Mouse (Mus musculus): ENCODE measurements around the gene Tut1. TPM values are rescaled to one million over a fixed set of nuclear protein-coding genes. Genes with fewer than 3 reads are reported as not detected.

The Tut1 gene
- polyA plus RNA-seq, 1 experiment from 2014 or later, result 12.6 TPM

DNA sequence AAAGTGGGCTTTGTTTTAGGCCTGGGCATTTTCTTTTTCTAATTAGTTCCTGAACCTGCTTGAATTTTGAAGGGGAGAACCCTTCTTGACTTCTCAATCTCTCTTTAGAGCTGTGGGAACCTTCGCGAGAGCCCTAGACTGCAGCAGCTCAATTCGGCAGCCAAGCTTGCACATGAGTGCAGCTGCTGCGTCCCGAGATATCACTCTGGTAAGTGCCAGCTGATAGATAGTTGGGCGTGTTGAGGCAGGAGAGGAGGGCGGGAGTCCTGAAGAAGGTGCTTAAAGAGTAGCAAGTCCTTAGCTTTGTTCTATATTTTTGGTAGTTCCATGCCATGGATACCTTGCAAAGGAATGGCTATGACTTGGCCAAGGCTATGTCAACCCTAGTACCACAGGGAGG lies 6.7 kb upstream of the Tut1 start:
- ATAC-seq (ENCODE audit: low read depth), result peak; percentile 49
- Histone ChIP-seq H3K36me3 (ENCODE audit: control insufficient read depth, insufficient read depth) (peaks cover 62% of the 10 kb centered on the region), H3K4me1 (ENCODE audit: control insufficient read depth, low read depth, low read length) (peaks cover 43% of the 10 kb centered on the region)

DNA sequence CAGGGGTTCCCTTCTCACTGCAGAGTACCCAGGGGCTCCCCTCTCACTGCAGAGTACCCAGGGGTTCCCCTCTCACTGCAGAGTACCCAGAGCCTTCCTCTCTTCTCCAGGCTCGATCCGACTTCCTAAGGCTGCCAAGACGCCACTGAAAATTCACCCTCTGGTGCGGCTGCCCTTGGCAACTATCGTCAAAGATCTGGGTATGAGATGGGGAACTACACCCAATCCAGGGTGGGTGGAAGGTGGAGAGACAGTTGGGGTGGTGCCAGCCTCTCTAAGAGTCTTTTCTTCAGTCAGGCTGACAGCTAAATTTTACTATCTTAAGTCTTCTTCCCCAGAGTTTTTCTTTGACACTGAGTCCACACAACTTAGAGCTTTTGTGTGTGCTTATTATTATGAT lies 3.5 kb upstream of the Tut1 start:
- H3K4me3 ChIP-seq (ENCODE audit: low read depth, low read length), result no peak overlapping the region
- H3K36me3 ChIP-seq (ENCODE audit: control insufficient read depth, insufficient read depth), result peaks cover 60% of the 10 kb centered on the region
- peaks cover 41% of the 10 kb centered on the region for H3K4me1 ChIP-seq (ENCODE audit: control insufficient read depth, low read depth, low read length)
- H3K9me3 ChIP-seq (replicated peaks; ENCODE audit: control insufficient read depth, low read length), result no peaks in the 10 kb centered on the region
- WGBS (ENCODE audit: insufficient replicate concordance), result 73% methylated on average over 5 of the region's 5 CpGs
- no peak for ATAC-seq (ENCODE audit: low read depth)
- no peak overlapping the region for H3K27ac ChIP-seq (ENCODE audit: low read length)
- H3K27me3 ChIP-seq (ENCODE audit: control insufficient read depth, insufficient read depth, low read depth, low read length), result no peaks in the 10 kb centered on the region
- H3K4me2 ChIP-seq (ENCODE audit: low read depth, low read length), result no peak overlapping the region
- H3K9ac ChIP-seq (ENCODE audit: low read depth, low read length), result no peak overlapping the region

More for the DNA sequence above, 6.7 kb upstream of the Tut1 start:
- peak overlapping the region; percentile 22 for H3K4me2 ChIP-seq (ENCODE audit: low read depth, low read length)
- no peak overlapping the region for H3K4me3 ChIP-seq (ENCODE audit: low read depth, low read length)
- no peak overlapping the region; the same call in 1 of the 2 replicates for H3K9ac ChIP-seq (ENCODE audit: low read depth, low read length)
- peak overlapping the region; percentile 31; the same call in 1 of the 2 replicates for H3K27ac ChIP-seq (ENCODE audit: low read length)
- 35% methylated on average over 7 of the region's 7 CpGs for WGBS (ENCODE audit: insufficient replicate concordance)
- H3K9me3 ChIP-seq (replicated peaks; ENCODE audit: control insufficient read depth, low read length), result no peaks in the 10 kb centered on the region
- H3K27me3 ChIP-seq (ENCODE audit: control insufficient read depth, insufficient read depth, low read depth, low read length), result no peaks in the 10 kb centered on the region

DNA sequence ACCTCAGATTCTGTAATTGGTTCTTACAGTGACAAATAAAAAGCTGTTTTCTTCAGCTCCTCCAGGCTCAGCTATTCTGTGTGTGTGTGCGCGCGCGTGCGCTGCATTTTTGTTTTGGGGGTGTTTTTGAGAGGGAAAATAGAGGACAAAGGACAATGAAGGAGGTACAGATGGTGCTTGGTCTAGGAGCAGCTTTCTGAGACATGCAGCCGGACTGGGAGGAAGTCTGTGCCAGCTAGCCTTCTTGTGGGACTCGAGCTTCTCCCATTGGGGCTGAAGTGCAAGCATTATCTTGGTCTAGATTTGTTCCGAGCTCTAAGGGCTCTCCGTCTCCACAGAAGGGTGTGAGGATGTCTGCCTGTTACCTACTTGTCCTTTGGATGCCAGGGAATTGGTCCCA lies 1.4 kb upstream of the Tut1 start:
- no peak overlapping the region for H3K4me3 ChIP-seq (ENCODE audit: low read depth, low read length)
- peaks cover 46% of the 10 kb centered on the region for H3K36me3 ChIP-seq (ENCODE audit: control insufficient read depth, insufficient read depth)
- H3K4me2 ChIP-seq (ENCODE audit: low read depth, low read length), result peak overlapping the region; percentile 67; the same call in 1 of the 2 replicates
- no peak overlapping the region for H3K27ac ChIP-seq (ENCODE audit: low read length)
- no peaks in the 10 kb centered on the region for H3K9me3 ChIP-seq (replicated peaks; ENCODE audit: control insufficient read depth, low read length)
- H3K9ac ChIP-seq (ENCODE audit: low read depth, low read length), result no peak overlapping the region
- peaks cover 23% of the 10 kb centered on the region for H3K4me1 ChIP-seq (ENCODE audit: control insufficient read depth, low read depth, low read length)
- no peak for ATAC-seq (ENCODE audit: low read depth)
- 84% methylated on average over 9 of the region's 9 CpGs for WGBS (ENCODE audit: insufficient replicate concordance)
- H3K27me3 ChIP-seq (ENCODE audit: control insufficient read depth, insufficient read depth, low read depth, low read length), result no peaks in the 10 kb centered on the region

DNA sequence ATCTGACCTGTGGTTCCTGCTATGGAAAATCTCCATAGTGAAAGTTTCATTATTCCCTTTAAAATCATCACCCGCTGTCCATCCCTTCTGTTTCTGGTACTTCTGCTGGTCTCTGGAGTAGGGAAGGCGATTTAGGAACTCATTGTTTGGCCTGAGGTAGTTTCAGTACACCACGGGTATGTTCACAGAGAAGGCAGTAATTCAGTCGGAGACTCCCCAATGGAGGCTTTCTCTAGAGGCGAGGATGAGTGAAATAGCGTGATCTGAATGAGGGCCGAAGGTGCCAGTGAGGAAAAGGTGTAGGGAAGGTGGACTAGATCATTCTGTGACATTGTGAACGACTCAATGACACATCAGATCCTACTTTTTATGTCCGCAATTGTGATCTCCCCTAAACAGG lies 524 bp downstream of the Tut1 start:
- WGBS (ENCODE audit: insufficient replicate concordance), result 2% methylated on average over 9 of the region's 9 CpGs
- Histone ChIP-seq H3K9ac (ENCODE audit: low read depth, low read length) (peak overlapping the region; percentile 78), H3K4me1 (ENCODE audit: control insufficient read depth, low read depth, low read length) (peaks cover 20% of the 10 kb centered on the region), H3K9me3 (replicated peaks; ENCODE audit: control insufficient read depth, low read length) (no peaks in the 10 kb centered on the region), H3K4me3 (ENCODE audit: low read depth, low read length) (peak overlapping the region; percentile 93), H3K27ac (ENCODE audit: low read length) (peak overlapping the region; percentile 87), H3K27me3 (ENCODE audit: control insufficient read depth, insufficient read depth, low read depth, low read length) (no peaks in the 10 kb centered on the region), H3K36me3 (ENCODE audit: control insufficient read depth, insufficient read depth) (peaks cover 33% of the 10 kb centered on the region), H3K4me2 (ENCODE audit: low read depth, low read length) (peak overlapping the region; percentile 67)
- no peak for ATAC-seq (ENCODE audit: low read depth)

DNA sequence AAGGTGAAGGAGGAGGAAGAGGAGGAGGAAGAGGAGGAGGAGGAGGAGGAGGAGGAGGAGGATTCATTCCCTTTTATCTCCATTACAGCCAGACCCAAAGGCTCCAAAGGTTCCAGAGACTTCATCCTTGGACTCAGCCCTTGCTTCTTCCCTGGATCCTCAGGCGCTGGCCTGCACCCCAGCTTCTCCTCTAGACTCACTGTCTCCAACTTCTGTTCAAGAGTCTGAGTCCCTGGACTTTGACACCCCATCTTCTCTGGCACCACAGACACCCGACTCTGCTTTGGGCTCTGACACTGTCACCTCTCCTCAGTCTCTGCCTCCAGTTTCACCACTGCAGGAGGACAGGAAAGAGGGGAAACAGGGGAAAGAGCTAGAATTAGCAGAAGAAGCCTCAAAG lies 8.6 kb downstream of the Tut1 start:
- Histone ChIP-seq H3K4me2 (ENCODE audit: low read depth, low read length) (no peak overlapping the region), H3K27ac (ENCODE audit: low read length) (no peak overlapping the region), H3K27me3 (ENCODE audit: control insufficient read depth, insufficient read depth, low read depth, low read length) (no peaks in the 10 kb centered on the region), H3K4me3 (ENCODE audit: low read depth, low read length) (no peak overlapping the region), H3K9ac (ENCODE audit: low read depth, low read length) (no peak overlapping the region), H3K36me3 (ENCODE audit: control insufficient read depth, insufficient read depth) (peaks cover 55% of the 10 kb centered on the region), H3K9me3 (replicated peaks; ENCODE audit: control insufficient read depth, low read length) (no peaks in the 10 kb centered on the region), H3K4me1 (ENCODE audit: control insufficient read depth, low read depth, low read length) (peaks cover 11% of the 10 kb centered on the region)
- no peak for ATAC-seq (ENCODE audit: low read depth)
- WGBS (ENCODE audit: insufficient replicate concordance), result 74% methylated on average over 2 of the region's 2 CpGs

DNA sequence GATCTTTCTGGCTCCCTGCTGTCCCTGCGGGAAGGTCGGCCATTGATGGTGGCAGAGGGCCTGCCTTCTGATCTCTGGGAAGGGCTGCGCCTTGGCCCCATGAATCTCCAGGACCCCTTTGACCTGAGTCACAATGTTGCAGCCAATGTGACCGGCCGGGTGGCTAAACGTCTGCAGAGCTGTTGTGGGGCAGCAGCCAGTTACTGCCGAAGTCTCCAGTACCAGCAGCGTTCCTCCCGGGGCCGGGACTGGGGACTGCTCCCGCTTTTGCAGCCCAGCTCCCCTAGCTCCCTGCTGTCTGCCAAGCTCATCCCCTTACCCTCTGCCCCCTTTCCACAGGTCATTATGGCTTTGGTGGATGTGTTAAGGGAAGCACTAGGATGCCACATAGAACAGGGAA lies 11.4 kb downstream of the Tut1 start:
- Histone ChIP-seq H3K4me1 (ENCODE audit: control insufficient read depth, low read depth, low read length) (peaks cover 18% of the 10 kb centered on the region), H3K36me3 (ENCODE audit: control insufficient read depth, insufficient read depth) (peaks cover 51% of the 10 kb centered on the region), H3K4me2 (ENCODE audit: low read depth, low read length) (no peak overlapping the region), H3K4me3 (ENCODE audit: low read depth, low read length) (no peak overlapping the region), H3K27ac (ENCODE audit: low read length) (no peak overlapping the region), H3K9me3 (replicated peaks; ENCODE audit: control insufficient read depth, low read length) (no peaks in the 10 kb centered on the region), H3K27me3 (ENCODE audit: control insufficient read depth, insufficient read depth, low read depth, low read length) (no peaks in the 10 kb centered on the region), H3K9ac (ENCODE audit: low read depth, low read length) (no peak overlapping the region)
- WGBS (ENCODE audit: insufficient replicate concordance), result 78% methylated on average over 11 of the region's 11 CpGs
- ATAC-seq (ENCODE audit: low read depth), result no peak

DNA sequence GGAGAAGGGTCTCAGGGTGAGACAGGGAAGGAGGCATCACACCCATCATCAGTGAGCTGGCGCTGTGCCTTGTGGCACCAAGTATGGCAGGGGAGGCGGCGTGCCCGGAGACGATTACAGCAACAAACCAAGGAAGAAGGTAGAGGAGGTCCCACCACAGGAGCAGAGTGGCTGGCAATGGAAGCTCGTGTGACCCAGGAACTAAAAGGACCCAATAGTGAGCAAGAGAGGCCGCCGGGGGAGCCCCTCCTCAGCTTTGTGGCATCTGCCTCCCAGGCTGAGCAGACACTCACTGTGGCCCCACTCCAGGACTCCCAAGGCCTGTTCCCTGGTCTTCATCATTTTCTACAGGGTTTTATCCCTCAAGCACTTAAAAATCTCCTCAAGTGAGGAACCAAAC lies 12.1 kb downstream of the Tut1 start:
- WGBS (ENCODE audit: insufficient replicate concordance), result 69% methylated on average over 8 of the region's 8 CpGs
- ATAC-seq (ENCODE audit: low read depth), result no peak

DNA sequence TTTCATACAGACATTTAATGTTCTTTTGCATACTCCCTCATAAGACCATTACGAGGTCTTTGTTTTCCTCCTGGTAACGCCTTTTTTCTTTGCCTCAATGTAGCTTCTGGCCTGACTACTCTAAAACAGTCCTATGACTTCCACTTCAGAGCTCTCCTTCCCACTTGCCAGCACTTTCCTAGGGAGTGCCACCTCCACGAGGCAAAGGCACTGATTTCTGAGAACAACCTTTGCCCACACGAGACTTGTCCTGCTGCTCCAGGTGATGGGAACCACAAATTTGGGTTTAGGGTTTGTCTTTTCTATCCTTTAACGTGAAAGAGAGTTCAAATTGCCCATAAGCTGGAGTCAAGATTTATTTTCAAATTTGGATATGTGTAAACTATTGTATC lies 12.5 kb downstream of the Tut1 start:
- Histone ChIP-seq H3K4me1 (ENCODE audit: control insufficient read depth, low read depth, low read length) (peaks cover 18% of the 10 kb centered on the region), H3K9me3 (replicated peaks; ENCODE audit: control insufficient read depth, low read length) (no peaks in the 10 kb centered on the region), H3K9ac (ENCODE audit: low read depth, low read length) (peak overlapping the region; percentile 76), H3K4me3 (ENCODE audit: low read depth, low read length) (peak overlapping the region; percentile 71), H3K4me2 (ENCODE audit: low read depth, low read length) (peak overlapping the region; percentile 69), H3K27ac (ENCODE audit: low read length) (peak overlapping the region; percentile 92), H3K36me3 (ENCODE audit: control insufficient read depth, insufficient read depth) (peaks cover 55% of the 10 kb centered on the region), H3K27me3 (ENCODE audit: control insufficient read depth, insufficient read depth, low read depth, low read length) (no peaks in the 10 kb centered on the region)
- ATAC-seq (ENCODE audit: low read depth), result no peak
- WGBS (ENCODE audit: insufficient replicate concordance), result 39% methylated on average over 5 of the region's 5 CpGs

More for the DNA sequence above, 12.1 kb downstream of the Tut1 start:
- Histone ChIP-seq H3K4me2 (ENCODE audit: low read depth, low read length) (peak overlapping the region; percentile 69), H3K9ac (ENCODE audit: low read depth, low read length) (peak overlapping the region; percentile 76), H3K27me3 (ENCODE audit: control insufficient read depth, insufficient read depth, low read depth, low read length) (no peaks in the 10 kb centered on the region), H3K36me3 (ENCODE audit: control insufficient read depth, insufficient read depth) (peaks cover 54% of the 10 kb centered on the region), H3K27ac (ENCODE audit: low read length) (peak overlapping the region; percentile 92; the same call in 1 of the 2 replicates), H3K4me1 (ENCODE audit: control insufficient read depth, low read depth, low read length) (peaks cover 18% of the 10 kb centered on the region), H3K4me3 (ENCODE audit: low read depth, low read length) (peak overlapping the region; percentile 71), H3K9me3 (replicated peaks; ENCODE audit: control insufficient read depth, low read length) (no peaks in the 10 kb centered on the region)

DNA sequence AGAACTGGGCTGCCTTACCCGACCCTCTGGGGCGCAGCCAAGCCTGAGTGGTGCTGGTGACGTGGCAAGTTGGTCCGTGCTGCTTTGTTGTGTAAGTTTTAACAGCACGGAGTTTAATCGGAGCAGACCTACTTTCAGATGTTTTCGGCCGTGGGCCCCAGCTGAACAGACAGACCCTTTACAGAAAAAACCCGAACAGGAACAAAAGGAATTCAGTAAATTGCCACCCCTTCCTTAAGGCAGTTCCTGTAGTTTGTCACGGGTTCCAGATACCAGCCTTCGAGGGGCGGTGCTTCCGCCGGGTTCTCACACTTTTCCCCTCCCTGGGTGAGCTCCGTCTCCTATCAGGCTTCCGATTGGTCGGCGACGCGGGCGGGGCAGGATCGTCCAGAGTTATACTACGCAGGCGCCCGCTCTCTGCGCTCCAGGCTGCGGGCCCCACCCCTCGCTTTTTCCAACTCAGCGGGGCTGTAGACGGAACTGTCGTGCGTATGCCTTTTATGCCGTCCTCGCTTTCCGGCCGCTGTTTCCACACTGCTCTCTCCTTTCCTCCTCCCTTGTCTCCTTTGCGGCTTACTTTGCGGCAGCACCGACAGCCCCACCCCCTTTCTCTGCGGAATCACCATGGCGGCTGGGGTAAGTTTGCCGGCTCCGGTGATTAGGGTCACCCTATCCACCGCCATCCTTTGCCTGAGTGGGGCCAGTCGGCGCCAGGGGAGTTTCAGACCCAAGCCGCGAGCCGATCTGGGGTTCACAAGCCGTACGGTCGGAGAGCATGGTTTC lies 13.1 kb downstream of the Tut1 start, which contains the start of gene Eef1g:
Eef1g (plus strand) TSS at position 452 of the 783 bp plus-strand sequence.
- H3K9me3 ChIP-seq (replicated peaks; ENCODE audit: control insufficient read depth, low read length), result no peaks in the 10 kb centered on the region
- peak; percentile 99 for ATAC-seq (ENCODE audit: low read depth)
- H3K27ac ChIP-seq (ENCODE audit: low read length), result peak within 1 kb of the TSS; percentile 92
- H3K9ac ChIP-seq (ENCODE audit: low read depth, low read length), result peak within 1 kb of the TSS; percentile 80
- peak within 1 kb of the TSS; percentile 71 for H3K4me3 ChIP-seq (ENCODE audit: low read depth, low read length)
- peaks cover 56% of the 10 kb centered on the region for H3K36me3 ChIP-seq (ENCODE audit: control insufficient read depth, insufficient read depth)
- WGBS (ENCODE audit: insufficient replicate concordance), result under 1% methylated on average over 52 of the region's 52 CpGs
- H3K27me3 ChIP-seq (ENCODE audit: control insufficient read depth, insufficient read depth, low read depth, low read length), result no peaks in the 10 kb centered on the region
- peak within 1 kb of the TSS; percentile 89 for H3K4me2 ChIP-seq (ENCODE audit: low read depth, low read length)
- H3K4me1 ChIP-seq (ENCODE audit: control insufficient read depth, low read depth, low read length), result peaks cover 18% of the 10 kb centered on the region
